Mouse (Mus musculus): ENCODE results near the gene Cnnm2. TPM values are rescaled to one million over a fixed set of nuclear protein-coding genes. Genes with fewer than 3 reads are reported as not detected.

Gene Cnnm2
- polyA plus RNA-seq, 1 experiment from 2014 or later: 3.4 TPM

- no peak overlapping the region for H3K4me2 ChIP-seq
- H3K36me3 ChIP-seq: no peaks in the 10 kb centered on the region
- no peaks in the 10 kb centered on the region for H3K9me3 ChIP-seq
- ATAC-seq (ENCODE audit: insufficient number of reproducible peaks, insufficient read depth, low FRiP score, low TSS enrichment, low read depth): no peak
- WGBS: 90% methylated on average over 4 of the region's 4 CpGs
- H3K27ac ChIP-seq: no peak overlapping the region
- no peak overlapping the region for H3K4me3 ChIP-seq
- no peaks in the 10 kb centered on the region for H3K27me3 ChIP-seq
- H3K9ac ChIP-seq: no peak overlapping the region
- no peaks in the 10 kb centered on the region for H3K4me1 ChIP-seq
These were observed 109.7 kb downstream of the Cnnm2 start for GRCm38 (mm10) chr19:46871096-46871495.

DNA sequence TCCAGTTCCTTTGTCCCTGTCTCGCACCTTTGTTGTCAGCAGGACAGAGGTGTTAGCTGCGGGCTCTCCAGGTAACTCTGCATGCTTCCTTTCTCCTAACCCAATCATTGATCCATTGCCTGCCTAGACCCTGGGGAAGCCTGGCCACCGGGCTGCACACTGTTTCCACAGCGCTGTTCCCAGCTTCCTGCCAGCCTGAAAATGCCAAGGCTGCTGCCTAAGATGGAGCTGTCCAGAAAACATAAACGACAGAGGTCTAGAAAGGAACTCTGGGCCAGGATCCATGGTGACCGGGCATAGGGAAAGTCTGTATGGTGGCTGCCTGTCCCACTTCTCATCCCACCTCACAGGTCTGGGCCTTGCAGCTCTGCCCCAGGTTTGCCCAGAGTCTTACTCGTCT lies 110.3 kb downstream of the Cnnm2 start:
- 76% methylated on average over 7 of the region's 7 CpGs for WGBS
- no peaks in the 10 kb centered on the region for H3K36me3 ChIP-seq

GRCm38 (mm10) chr19:46873924-46874323 lies 112.5 kb downstream of the Cnnm2 start:
- 77% methylated on average over 3 of the region's 3 CpGs for WGBS
- Histone ChIP-seq H3K9ac (no peak overlapping the region), H3K9me3 (no peaks in the 10 kb centered on the region), H3K4me2 (no peak overlapping the region), H3K4me1 (no peaks in the 10 kb centered on the region), H3K27ac (no peak overlapping the region), H3K4me3 (no peak overlapping the region), H3K36me3 (no peaks in the 10 kb centered on the region), H3K27me3 (no peaks in the 10 kb centered on the region)
- ATAC-seq (ENCODE audit: insufficient number of reproducible peaks, insufficient read depth, low FRiP score, low TSS enrichment, low read depth): no peak

More for the DNA sequence above, 110.3 kb downstream of the Cnnm2 start:
- Histone ChIP-seq H3K27ac (no peak overlapping the region), H3K9ac (no peak overlapping the region), H3K27me3 (no peaks in the 10 kb centered on the region), H3K9me3 (no peaks in the 10 kb centered on the region), H3K4me1 (no peaks in the 10 kb centered on the region), H3K4me2 (no peak overlapping the region), H3K4me3 (no peak overlapping the region)
- no peak for ATAC-seq (ENCODE audit: insufficient number of reproducible peaks, insufficient read depth, low FRiP score, low TSS enrichment, low read depth)

- no peak overlapping the region for H3K27ac ChIP-seq
- no peaks in the 10 kb centered on the region for H3K4me1 ChIP-seq
- H3K4me3 ChIP-seq: no peak overlapping the region
- ATAC-seq (ENCODE audit: insufficient number of reproducible peaks, insufficient read depth, low FRiP score, low TSS enrichment, low read depth): no peak
- WGBS: 40% methylated on average over 12 of the region's 12 CpGs
- no peaks in the 10 kb centered on the region for H3K36me3 ChIP-seq
- H3K9ac ChIP-seq: no peak overlapping the region
- no peaks in the 10 kb centered on the region for H3K9me3 ChIP-seq
- no peaks in the 10 kb centered on the region for H3K27me3 ChIP-seq
- no peak overlapping the region for H3K4me2 ChIP-seq
These were observed 114.4 kb downstream of the Cnnm2 start for GRCm38 (mm10) chr19:46875790-46876189.

DNA sequence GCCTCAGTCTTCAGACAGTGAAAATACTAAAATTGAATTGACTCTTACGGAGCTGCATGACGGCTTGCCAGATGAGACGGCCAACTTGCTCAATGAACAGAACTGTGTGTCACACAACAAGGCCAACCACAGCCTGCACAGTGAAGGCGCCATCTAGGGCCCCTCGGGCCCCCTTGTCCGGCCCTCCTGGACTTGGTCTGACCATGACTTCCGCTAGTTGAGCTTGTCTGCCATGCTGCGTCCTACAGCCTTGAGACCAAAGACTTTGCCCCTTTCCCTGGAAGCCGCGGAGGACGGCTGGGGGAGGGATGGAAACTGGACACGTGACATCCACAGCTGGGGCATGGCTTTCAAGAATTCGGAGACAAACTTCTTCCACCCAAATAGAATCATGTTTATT lies 116.5 kb downstream of the Cnnm2 start:
- no peak overlapping the region for H3K4me2 ChIP-seq
- no peaks in the 10 kb centered on the region for H3K9me3 ChIP-seq
- H3K27me3 ChIP-seq: no peaks in the 10 kb centered on the region
- H3K9ac ChIP-seq: no peak overlapping the region
- H3K27ac ChIP-seq: no peak overlapping the region
- 75% methylated on average over 13 of the region's 13 CpGs for WGBS
- no peak for ATAC-seq (ENCODE audit: insufficient number of reproducible peaks, insufficient read depth, low FRiP score, low TSS enrichment, low read depth)
- no peaks in the 10 kb centered on the region for H3K4me1 ChIP-seq
- H3K36me3 ChIP-seq: peaks cover 14% of the 10 kb centered on the region; the same call in 1 of the 2 replicates
- H3K4me3 ChIP-seq: no peak overlapping the region

GRCm38 (mm10) chr19:46878346-46878745 lies 117.0 kb downstream of the Cnnm2 start:
- Histone ChIP-seq H3K9ac (no peak overlapping the region), H3K9me3 (no peaks in the 10 kb centered on the region), H3K27ac (no peak overlapping the region), H3K36me3 (peaks cover 17% of the 10 kb centered on the region), H3K4me3 (no peak overlapping the region), H3K4me2 (no peak overlapping the region), H3K27me3 (no peaks in the 10 kb centered on the region), H3K4me1 (no peaks in the 10 kb centered on the region)
- ATAC-seq (ENCODE audit: insufficient number of reproducible peaks, insufficient read depth, low FRiP score, low TSS enrichment, low read depth): no peak
- 59% methylated on average over 13 of the region's 13 CpGs for WGBS

GRCm38 (mm10) chr19:46879876-46880275 lies 118.5 kb downstream of the Cnnm2 start:
- Histone ChIP-seq H3K9me3 (no peaks in the 10 kb centered on the region), H3K4me1 (no peaks in the 10 kb centered on the region), H3K4me2 (no peak overlapping the region), H3K4me3 (no peak overlapping the region), H3K9ac (no peak overlapping the region), H3K27me3 (no peaks in the 10 kb centered on the region), H3K36me3 (peaks cover 32% of the 10 kb centered on the region), H3K27ac (no peak overlapping the region)
- ATAC-seq (ENCODE audit: insufficient number of reproducible peaks, insufficient read depth, low FRiP score, low TSS enrichment, low read depth): no peak
- 93% methylated on average over 2 of the region's 2 CpGs for WGBS

GRCm38 (mm10) chr19:46885365-46885764 lies 124.0 kb downstream of the Cnnm2 start:
- no peak overlapping the region for H3K9ac ChIP-seq
- peaks cover 77% of the 10 kb centered on the region for H3K36me3 ChIP-seq

DNA sequence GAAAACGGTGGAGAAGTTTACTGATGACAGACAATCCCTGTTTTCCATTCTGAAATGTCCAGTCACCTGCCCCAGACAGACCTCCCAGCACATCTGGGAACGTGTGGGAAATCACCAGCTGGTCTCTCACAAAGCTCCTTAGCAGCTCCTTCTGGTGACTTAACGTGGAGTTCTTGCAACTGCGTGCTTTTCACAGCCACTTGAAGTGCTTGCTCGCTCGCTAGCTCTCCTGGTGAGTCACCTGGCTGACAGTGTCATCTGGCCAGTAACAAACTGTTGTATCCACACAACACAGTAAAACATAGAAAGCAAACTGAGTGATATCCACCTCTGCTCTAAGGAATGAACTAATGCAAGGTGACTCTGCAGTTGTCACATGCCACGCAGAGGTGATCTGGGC lies 125.4 kb downstream of the Cnnm2 start:
- Histone ChIP-seq H3K4me1 (no peaks in the 10 kb centered on the region), H3K4me2 (no peak overlapping the region), H3K27me3 (no peaks in the 10 kb centered on the region), H3K36me3 (peaks cover 86% of the 10 kb centered on the region), H3K9ac (no peak overlapping the region), H3K4me3 (no peak overlapping the region), H3K9me3 (no peaks in the 10 kb centered on the region), H3K27ac (no peak overlapping the region)
- ATAC-seq (ENCODE audit: insufficient number of reproducible peaks, insufficient read depth, low FRiP score, low TSS enrichment, low read depth): no peak
- 89% methylated on average over 7 of the region's 7 CpGs for WGBS

More at GRCm38 (mm10) chr19:46885365-46885764, 124.0 kb downstream of the Cnnm2 start:
- Histone ChIP-seq H3K4me2 (no peak overlapping the region), H3K4me3 (no peak overlapping the region), H3K27me3 (no peaks in the 10 kb centered on the region), H3K9me3 (no peaks in the 10 kb centered on the region), H3K27ac (no peak overlapping the region), H3K4me1 (no peaks in the 10 kb centered on the region)
- ATAC-seq (ENCODE audit: insufficient number of reproducible peaks, insufficient read depth, low FRiP score, low TSS enrichment, low read depth): no peak
- WGBS: 86% methylated on average over 4 of the region's 4 CpGs

DNA sequence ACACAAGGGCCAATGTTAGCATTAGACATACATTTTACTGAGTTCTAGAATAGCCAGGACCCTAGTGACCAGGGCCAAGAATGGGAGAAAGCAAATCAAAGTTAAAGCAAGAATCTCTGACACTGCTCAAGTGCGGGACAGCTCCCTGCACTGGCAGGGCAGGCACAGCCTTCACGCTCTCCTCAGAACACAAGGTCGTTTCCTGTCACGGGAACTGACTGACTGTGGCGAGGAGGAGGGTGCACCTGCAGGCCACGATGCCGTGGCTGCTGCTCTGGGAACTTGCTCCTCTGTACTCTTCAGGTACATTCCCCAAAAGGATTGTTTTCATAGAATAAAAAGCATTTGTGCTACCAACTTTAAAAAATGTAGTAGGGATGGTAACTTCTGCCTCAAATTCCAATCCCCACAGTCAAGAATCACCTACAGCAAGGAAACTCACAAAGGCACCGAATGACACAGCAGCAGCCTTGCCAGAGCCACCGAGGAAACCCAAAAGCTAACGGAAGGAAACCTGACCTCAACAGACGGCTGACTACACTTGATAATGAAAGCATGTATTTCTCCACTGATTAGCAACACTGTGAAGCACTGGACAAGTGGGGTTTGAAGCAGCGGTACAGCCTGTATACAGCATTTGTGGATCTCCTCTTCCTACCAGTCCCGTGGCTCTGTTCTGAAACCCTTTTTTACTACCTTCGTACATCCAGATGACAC lies 126.6 kb downstream of the Cnnm2 start:
- Histone ChIP-seq H3K36me3 (peaks cover 85% of the 10 kb centered on the region), H3K4me1 (no peaks in the 10 kb centered on the region), H3K27me3 (no peaks in the 10 kb centered on the region), H3K4me2 (no peak overlapping the region), H3K4me3 (no peak overlapping the region), H3K27ac (no peak overlapping the region), H3K9ac (no peak overlapping the region), H3K9me3 (no peaks in the 10 kb centered on the region)
- WGBS: 73% methylated on average over 14 of the region's 14 CpGs
- no peak for ATAC-seq (ENCODE audit: insufficient number of reproducible peaks, insufficient read depth, low FRiP score, low TSS enrichment, low read depth)

DNA sequence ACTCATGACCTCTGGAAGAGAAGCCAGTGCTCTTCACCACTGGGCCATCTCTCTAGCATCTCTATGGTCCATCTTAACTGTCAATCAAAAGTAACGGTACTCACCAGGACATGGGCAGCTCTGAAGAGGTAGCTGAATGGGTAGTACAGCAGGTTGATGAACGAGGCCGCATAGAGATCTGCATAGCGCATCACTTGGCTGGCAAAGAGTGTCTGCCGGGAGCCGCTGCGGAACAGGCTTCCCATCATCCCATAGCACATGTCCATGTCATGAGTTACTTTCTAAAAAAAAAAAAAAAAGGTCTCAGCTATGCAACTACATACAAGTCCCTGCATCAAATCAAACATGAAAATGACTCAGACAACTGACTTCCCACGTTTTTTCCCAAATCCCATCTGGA lies 128.3 kb downstream of the Cnnm2 start:
- Histone ChIP-seq H3K36me3 (peaks cover 80% of the 10 kb centered on the region), H3K9me3 (no peaks in the 10 kb centered on the region), H3K27ac (no peak overlapping the region), H3K4me2 (no peak overlapping the region), H3K27me3 (no peaks in the 10 kb centered on the region), H3K9ac (no peak overlapping the region), H3K4me3 (no peak overlapping the region), H3K4me1 (no peaks in the 10 kb centered on the region)
- 94% methylated on average over 8 of the region's 8 CpGs for WGBS
- ATAC-seq (ENCODE audit: insufficient number of reproducible peaks, insufficient read depth, low FRiP score, low TSS enrichment, low read depth): no peak

- Histone ChIP-seq H3K9ac (no peak overlapping the region), H3K4me1 (no peaks in the 10 kb centered on the region), H3K9me3 (no peaks in the 10 kb centered on the region), H3K36me3 (peaks cover 75% of the 10 kb centered on the region), H3K27ac (no peak overlapping the region), H3K4me3 (no peak overlapping the region), H3K27me3 (no peaks in the 10 kb centered on the region), H3K4me2 (no peak overlapping the region)
- ATAC-seq (ENCODE audit: insufficient number of reproducible peaks, insufficient read depth, low FRiP score, low TSS enrichment, low read depth): no peak
- 94% methylated on average over 8 of the region's 8 CpGs for WGBS
These were observed 129.3 kb downstream of the Cnnm2 start for GRCm38 (mm10) chr19:46890657-46891056.
